Mouse (Mus musculus) small intestine, adult 2 months (tissue): ENCODE results near the gene Vmn2r100.

ENCODE experiments used
- CTCF ChIP-seq: fragments of 200-500 bp; IDR thresholded peaks from 2 replicates; pipeline ENCODE4 v1.5.1; 2012; ENCODE audit warnings: low read depth, mild to moderate bottlenecking, control low read depth, inconsistent platforms, low read length, moderate library complexity, mixed read lengths; ENCODE audit not compliant: insufficient replicate concordance, insufficient read length; ENCODE audit errors: extremely low read depth
- POLR2A ChIP-seq: fragments of 200-500 bp; IDR thresholded peaks from 2 replicates; pipeline ENCODE4 v1.6.1; 2012; ENCODE audit warnings: low read depth, mild to moderate bottlenecking, control low read depth, inconsistent platforms, low read length, moderate library complexity

GRCm38 (mm10) chr17:19504432-19504831, at the start of gene Vmn2r100:
- TF ChIP-seq POLR2A (no peak), CTCF (no peak)
